Mouse (Mus musculus) layer of hippocampus, adult 2 months (tissue): ENCODE measurements at regions not wholly inside any gene's neighbourhood (a gene's known extent, or its start where the extent isn't known, plus 50 kb on each side); places are given as distances from the start of the nearest gene placed in this dataset.

Source experiments
- DNase-seq, 2 experiments: peaks; one replicate each; pipeline ENCODE4 v3.0.0; 2022; ENCODE audit warnings: low spot score in 2 of 2
- H3K27ac ChIP-seq: fragments of 200-600 bp; 2 replicates; pipeline ENCODE4 v1.8.1; 2022
- H3K4me3 ChIP-seq: fragments of 200-600 bp; 2 replicates; pipeline ENCODE4 v1.8.1; 2022; ENCODE audit warnings: mild to moderate bottlenecking
- CTCF ChIP-seq: fragments of 200-600 bp; conservative IDR thresholded peaks from 2 replicates; pipeline ENCODE4 v1.8.1; 2022; ENCODE audit warnings: antibody characterized with exemption, mild to moderate bottlenecking, moderate library complexity

GRCm38 (mm10) chr7:130050120-130050519 is 458.5 kb downstream of the Wdr11 start:
- no peak for TF ChIP-seq CTCF
- H3K27ac ChIP-seq = no peak overlapping the region
- no peak overlapping the region for H3K4me3 ChIP-seq
- DNase-seq = no peak

GRCm38 (mm10) chr7:130052376-130052775 is 460.7 kb downstream of the Wdr11 start:
- no peak for TF ChIP-seq CTCF
- Histone ChIP-seq H3K4me3 (no peak overlapping the region), H3K27ac (no peak overlapping the region)
- DNase-seq = no peak

GRCm38 (mm10) chr7:130057708-130058107 is 462.5 kb downstream of the Ate1 start:
- Histone ChIP-seq H3K27ac (no peak overlapping the region), H3K4me3 (no peak overlapping the region)
- TF ChIP-seq CTCF = no peak
- DNase-seq = no peak

- DNase-seq = no peak
- Histone ChIP-seq H3K27ac (no peak overlapping the region), H3K4me3 (no peak overlapping the region)
- TF ChIP-seq CTCF = no peak
These were observed 461.9 kb downstream of the Ate1 start for GRCm38 (mm10) chr7:130058267-130058666.

- no peak for DNase-seq
- Histone ChIP-seq H3K4me3 (no peak overlapping the region), H3K27ac (no peak overlapping the region)
- TF ChIP-seq CTCF = no peak
These were observed 460.2 kb downstream of the Ate1 start for GRCm38 (mm10) chr7:130059684-130060607.

- DNase-seq = no peak
- no peak for TF ChIP-seq CTCF
- Histone ChIP-seq H3K4me3 (no peak overlapping the region), H3K27ac (no peak overlapping the region)
These were observed 455.7 kb downstream of the Ate1 start for GRCm38 (mm10) chr7:130064500-130064899.

- H3K4me3 ChIP-seq = no peak overlapping the region
- no peak overlapping the region for H3K27ac ChIP-seq
- TF ChIP-seq CTCF = no peak
- DNase-seq = no peak
These were observed 451.9 kb downstream of the Ate1 start for GRCm38 (mm10) chr7:130068316-130068715.

- TF ChIP-seq CTCF = no peak
- H3K27ac ChIP-seq = peak overlapping the region; percentile 32; the same call in 1 of the 2 replicates
- H3K4me3 ChIP-seq = peak overlapping the region; percentile 36
- DNase-seq = no peak
These were observed 446.8 kb downstream of the Ate1 start for GRCm38 (mm10) chr7:130073388-130073787.

- Histone ChIP-seq H3K27ac (peak overlapping the region; percentile 43), H3K4me3 (peak overlapping the region; percentile 36)
- peak; percentile 50 for TF ChIP-seq CTCF
- DNase-seq = peak in 1 of 2 experiments; percentile 19
These were observed 446.0 kb downstream of the Ate1 start for GRCm38 (mm10) chr7:130073890-130074819.

- Histone ChIP-seq H3K4me3 (no peak overlapping the region), H3K27ac (peak overlapping the region; percentile 11)
- no peak for DNase-seq
- no peak for TF ChIP-seq CTCF
These were observed 437.5 kb downstream of the Ate1 start for GRCm38 (mm10) chr7:130082662-130083061.

- no peak for TF ChIP-seq CTCF
- Histone ChIP-seq H3K4me3 (no peak overlapping the region), H3K27ac (no peak overlapping the region)
- no peak for DNase-seq
These were observed 434.5 kb downstream of the Ate1 start for GRCm38 (mm10) chr7:130085706-130086105.

GRCm38 (mm10) chr7:130089896-130090610 is 430.1 kb downstream of the Ate1 start:
- TF ChIP-seq CTCF = no peak
- Histone ChIP-seq H3K4me3 (no peak overlapping the region), H3K27ac (no peak overlapping the region)
- DNase-seq = no peak

GRCm38 (mm10) chr7:130091942-130092341 is 428.2 kb downstream of the Ate1 start:
- no peak overlapping the region for H3K4me3 ChIP-seq
- TF ChIP-seq CTCF = no peak
- DNase-seq = no peak

More at GRCm38 (mm10) chr7:130091942-130092341, 428.2 kb downstream of the Ate1 start:
- H3K27ac ChIP-seq = no peak overlapping the region
